Mouse (Mus musculus) brain, embryonic 14.5 days (tissue): ENCODE data around the gene Tenm3.

Experiments
- CTCF ChIP-seq: fragments of 200-500 bp; IDR thresholded peaks from 2 replicates; pipeline ENCODE4 v1.5.1; 2012; ENCODE audit warnings: inconsistent platforms, mild to moderate bottlenecking, moderate library complexity, borderline replicate concordance; ENCODE audit not compliant: insufficient read depth, insufficient read length; ENCODE audit errors: extremely low read depth
- POLR2A ChIP-seq: fragments of 200-500 bp; IDR thresholded peaks from 2 replicates; pipeline ENCODE4 v1.6.1; 2012; ENCODE audit warnings: mild to moderate bottlenecking, inconsistent platforms, borderline replicate concordance; ENCODE audit not compliant: poor library complexity, insufficient read depth, insufficient read length, severe bottlenecking; ENCODE audit errors: extremely low read depth

GRCm38 (mm10) chr8:48489936-48490634 is 353.7 kb downstream of the Tenm3 start:
- TF ChIP-seq POLR2A = no peak
- TF ChIP-seq CTCF = no peak
